Mouse (Mus musculus) limb, embryonic 11.5 days (tissue): ENCODE measurements around the gene Tubgcp2. TPM values are rescaled to one million over a fixed set of nuclear protein-coding genes. Genes with fewer than 3 reads are reported as not detected.

ENCODE experiments used
- ATAC-seq: fragments of 200-750 bp; cut with Nextera tagmentation; 2 replicates; pipeline ENCODE4 v1.8.0; 2017; ENCODE audit warnings: low read depth; ENCODE audit not compliant: insufficient number of reproducible peaks, low FRiP score, low TSS enrichment
- DNase-seq: peaks from one replicate; pipeline ENCODE4 v3.0.0-alpha.2; 2015; ENCODE audit warnings: low spot score
- H3K27ac ChIP-seq: fragments of 300-500 bp; sonication (generic); replicated peaks from 2 replicates; pipeline ENCODE4 v1.5.1; 2014; ENCODE audit warnings: low read depth, mild to moderate bottlenecking, low read length
- H3K27me3 ChIP-seq: fragments of 300-500 bp; sonication (generic); 2 replicates; pipeline ENCODE4 v1.6.1; 2014; ENCODE audit warnings: mild to moderate bottlenecking, low read length, mixed read lengths; ENCODE audit not compliant: control insufficient read depth, insufficient read depth
- H3K36me3 ChIP-seq: fragments of 300-500 bp; sonication (generic); 2 replicates; pipeline ENCODE4 v1.6.1; 2014; ENCODE audit warnings: mild to moderate bottlenecking, low read length, moderate library complexity, mixed read lengths; ENCODE audit not compliant: control insufficient read depth, insufficient read depth
- H3K4me1 ChIP-seq: fragments of 300-500 bp; sonication (generic); 2 replicates; pipeline ENCODE4 v1.6.1; 2014; ENCODE audit warnings: low read length, mixed read lengths; ENCODE audit not compliant: control insufficient read depth, insufficient read depth
- H3K4me2 ChIP-seq: fragments of 300-500 bp; sonication (generic); 2 replicates; pipeline ENCODE4 v1.6.1; 2014; ENCODE audit warnings: low read depth, mild to moderate bottlenecking, moderate library complexity; ENCODE audit not compliant: severe bottlenecking
- H3K4me3 ChIP-seq: fragments of 300-500 bp; sonication (generic); 2 replicates; pipeline ENCODE4 v1.5.1; 2014; ENCODE audit warnings: low read depth, low read length
- H3K9ac ChIP-seq: fragments of 300-500 bp; sonication (generic); 2 replicates; pipeline ENCODE4 v1.6.1; 2014; ENCODE audit warnings: mild to moderate bottlenecking, low read length
- H3K9me3 ChIP-seq: fragments of 300-500 bp; sonication (generic); 2 replicates; pipeline ENCODE4 v1.6.1; 2016; ENCODE audit warnings: low read length; ENCODE audit not compliant: control insufficient read depth
- WGBS: fragments of 180-500 bp; shearing (Covaris S2); extraction: QIAGEN DNeasy Blood & Tissue Kit; methylation state at CpG from one replicate; pipeline ENCODE4 v1.1.7; 2014; 5-methylcytosine and 5-hydroxymethylcytosine counted together
- polyA plus RNA-seq: library from polyadenylated mRNA; unstranded; fragments of >200 nt; fragmentation: Nextera tagmentation; extraction: Ambion mirVana; gene quantifications from 2 replicates; pipeline ENCODE4 v1.2.1, GENCODE M21; 2014

Tubgcp2 gene
- polyA plus RNA-seq, 1 experiment from 2014 or later: 75.8 TPM

GRCm38 (mm10) chr7:139982058-139982457, 54.4 kb downstream of the Tubgcp2 start:
- Histone ChIP-seq H3K4me3 (no peak overlapping the region), H3K9ac (no peak overlapping the region), H3K27me3 (no peaks in the 10 kb centered on the region), H3K27ac (no peak overlapping the region), H3K9me3 (no peaks in the 10 kb centered on the region), H3K36me3 (no peaks in the 10 kb centered on the region; the same call in 1 of the 2 replicates), H3K4me2 (no peak overlapping the region), H3K4me1 (no peaks in the 10 kb centered on the region)
- no peak for ATAC-seq
- no peak for DNase-seq
- 88% methylated on average over 11 of the region's 11 CpGs for WGBS

GRCm38 (mm10) chr7:139980778-139981177, 55.7 kb downstream of the Tubgcp2 start:
- no peaks in the 10 kb centered on the region for H3K4me1 ChIP-seq
- DNase-seq (no peak), ATAC-seq (no peak)
- H3K4me2 ChIP-seq: no peak overlapping the region
- H3K4me3 ChIP-seq: no peak overlapping the region
- no peak overlapping the region for H3K27ac ChIP-seq
- H3K27me3 ChIP-seq: no peaks in the 10 kb centered on the region
- H3K36me3 ChIP-seq: no peaks in the 10 kb centered on the region
- no peaks in the 10 kb centered on the region for H3K9me3 ChIP-seq
- 57% methylated on average over 3 of the region's 3 CpGs for whole genome bisulfite sequencing
- H3K9ac ChIP-seq: no peak overlapping the region

- Histone ChIP-seq H3K4me1 (no peaks in the 10 kb centered on the region), H3K36me3 (no peaks in the 10 kb centered on the region), H3K27ac (no peak overlapping the region), H3K9me3 (no peaks in the 10 kb centered on the region), H3K27me3 (no peaks in the 10 kb centered on the region), H3K9ac (no peak overlapping the region), H3K4me2 (peak overlapping the region; percentile 93), H3K4me3 (peak overlapping the region; percentile 48)
- ATAC-seq (peak; percentile 54), DNase-seq (no peak)
- WGBS: 50% methylated on average over 13 of the region's 13 CpGs
Measured at GRCm38 (mm10) chr7:139979011-139979719, 57.3 kb downstream of the Tubgcp2 start.

DNA sequence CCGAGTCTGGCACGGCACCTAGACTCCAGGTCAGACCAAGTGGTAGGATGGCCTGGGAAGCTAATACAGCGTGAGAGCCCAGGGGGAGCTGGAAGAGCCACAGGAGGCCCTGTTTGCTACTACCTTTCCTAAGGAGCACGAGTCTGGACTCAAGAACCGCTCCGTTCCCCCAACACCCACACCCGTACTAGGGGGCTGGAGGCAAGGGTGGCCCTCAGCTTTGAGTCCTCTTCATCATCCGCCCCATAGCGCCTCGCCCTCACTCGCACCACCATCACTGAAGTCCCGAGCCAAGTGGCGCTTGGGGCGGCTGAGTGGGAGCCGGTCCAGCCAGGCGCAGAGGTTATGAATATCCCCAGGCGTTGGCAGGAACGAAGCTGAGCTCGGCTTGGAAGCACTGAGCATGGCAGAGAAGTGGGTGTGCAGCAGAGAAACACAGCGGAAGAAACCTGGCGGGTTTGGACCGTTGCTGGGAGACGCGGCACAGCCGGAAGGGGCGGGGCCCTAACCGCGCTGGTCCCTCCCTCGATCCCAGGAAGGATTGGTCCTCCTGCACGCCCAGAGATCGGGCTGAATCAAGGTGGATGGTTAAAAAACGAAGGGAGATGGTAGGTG, 58.1 kb downstream of the Tubgcp2 start, which contains the start of gene 6430531B16Rik:
6430531B16Rik (minus strand) TSS at position 478 of the 615 bp plus-strand sequence.
- Histone ChIP-seq H3K9ac (peak within 1 kb of the TSS; percentile 63), H3K27me3 (no peaks in the 10 kb centered on the region), H3K4me3 (peak within 1 kb of the TSS; percentile 48), H3K36me3 (no peaks in the 10 kb centered on the region), H3K4me1 (no peaks in the 10 kb centered on the region), H3K27ac (no peak within 1 kb of the TSS), H3K4me2 (peak within 1 kb of the TSS; percentile 93), H3K9me3 (no peaks in the 10 kb centered on the region)
- DNase-seq: peak; percentile 84
- WGBS: 2% methylated on average over 32 of the region's 32 CpGs
- ATAC-seq: peak; percentile 91

DNA sequence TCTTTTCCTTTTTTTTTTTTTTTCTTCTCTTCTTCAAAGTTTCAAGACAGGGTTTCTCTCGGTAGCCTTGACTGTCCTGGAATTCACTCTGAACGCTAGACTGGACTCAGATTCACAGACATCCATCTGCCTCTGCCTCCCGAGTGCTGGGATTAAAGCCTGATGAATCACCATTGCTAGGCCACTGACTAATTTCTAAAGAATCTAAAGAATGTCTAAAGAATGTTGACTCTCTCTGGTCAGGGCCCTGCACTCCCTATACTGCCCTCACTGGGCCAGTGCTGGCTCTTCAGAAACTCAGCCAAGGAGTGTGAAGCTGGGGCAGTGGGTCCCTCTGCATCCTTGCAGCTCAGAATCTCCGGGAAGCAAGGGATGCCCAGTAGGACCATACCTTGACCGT, 61.0 kb downstream of the Tubgcp2 start:
- no peak for ATAC-seq
- no peaks in the 10 kb centered on the region for H3K36me3 ChIP-seq
- H3K27ac ChIP-seq: no peak overlapping the region
- no peak overlapping the region for H3K9ac ChIP-seq
- no peaks in the 10 kb centered on the region for H3K27me3 ChIP-seq
- no peaks in the 10 kb centered on the region for H3K4me1 ChIP-seq
- 63% methylated on average over 5 of the region's 5 CpGs for WGBS
- H3K4me3 ChIP-seq: no peak overlapping the region
- no peak overlapping the region for H3K4me2 ChIP-seq
- no peak for DNase-seq
- no peaks in the 10 kb centered on the region for H3K9me3 ChIP-seq

DNA sequence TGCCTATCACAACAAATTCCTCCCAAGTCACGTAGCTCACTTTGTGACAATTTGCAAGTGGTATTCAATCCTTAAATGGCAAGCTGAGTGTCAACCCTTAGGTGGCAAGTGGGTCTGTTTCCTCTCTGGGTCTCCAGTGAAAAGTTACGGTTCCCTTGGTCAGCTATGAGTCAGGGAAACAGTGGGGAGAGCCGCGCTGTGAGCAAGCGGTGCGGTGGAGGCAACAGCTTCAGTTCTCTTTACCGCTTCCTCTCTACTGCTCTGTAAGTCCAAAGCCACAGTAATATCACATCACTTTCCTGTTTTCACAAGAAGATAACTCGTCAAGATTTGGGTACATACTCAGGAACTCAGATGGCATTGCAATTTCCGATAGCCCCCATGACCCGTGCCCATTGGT, 62.2 kb downstream of the Tubgcp2 start:
- Histone ChIP-seq H3K27ac (no peak overlapping the region), H3K27me3 (no peaks in the 10 kb centered on the region), H3K36me3 (no peaks in the 10 kb centered on the region), H3K4me2 (no peak overlapping the region), H3K4me1 (no peaks in the 10 kb centered on the region), H3K9ac (no peak overlapping the region), H3K4me3 (no peak overlapping the region), H3K9me3 (no peaks in the 10 kb centered on the region)
- ATAC-seq (no peak), DNase-seq (no peak)
- 87% methylated on average over 10 of the region's 10 CpGs for WGBS

- no peaks in the 10 kb centered on the region for H3K4me1 ChIP-seq
- H3K4me2 ChIP-seq: no peak overlapping the region
- DNase-seq (no peak), ATAC-seq (no peak)
- H3K9me3 ChIP-seq: no peaks in the 10 kb centered on the region
- no peak overlapping the region for H3K9ac ChIP-seq
- H3K4me3 ChIP-seq: no peak overlapping the region
- H3K36me3 ChIP-seq: no peaks in the 10 kb centered on the region
- no peaks in the 10 kb centered on the region for H3K27me3 ChIP-seq
- no peak overlapping the region for H3K27ac ChIP-seq
Measured at GRCm38 (mm10) chr7:139972923-139973331, 63.5 kb downstream of the Tubgcp2 start.

- no peak for DNase-seq
- H3K9me3 ChIP-seq: no peaks in the 10 kb centered on the region
- H3K36me3 ChIP-seq: no peaks in the 10 kb centered on the region
- WGBS: 76% methylated on average over 6 of the region's 6 CpGs
- H3K9ac ChIP-seq: no peak overlapping the region
- no peaks in the 10 kb centered on the region for H3K4me1 ChIP-seq
- H3K4me3 ChIP-seq: no peak overlapping the region
- no peaks in the 10 kb centered on the region for H3K27me3 ChIP-seq
- no peak for ATAC-seq
- no peak overlapping the region for H3K27ac ChIP-seq
- no peak overlapping the region for H3K4me2 ChIP-seq
Measured at GRCm38 (mm10) chr7:139971436-139971835, 65.0 kb downstream of the Tubgcp2 start.
